Mouse (Mus musculus) heart, adult 2 months (tissue): ENCODE measurements at regions not wholly inside any gene's neighbourhood (a gene's known extent, or its start where the extent isn't known, plus 50 kb on each side); places are given as distances from the start of the nearest gene placed in this dataset.
A peak's percentile ranks its signal among the peaks of the same experiment; 100 is the strongest.

ENCODE experiments used
- DNase-seq, 2 experiments: peaks; one replicate each; pipeline ENCODE4 v3.0.0; 2021
- H3K27ac ChIP-seq: fragments of 200-600 bp; 2 replicates; pipeline ENCODE4 v1.8.1; 2022
- H3K27me3 ChIP-seq: fragments of 200-500 bp; 2 replicates; pipeline ENCODE4 v1.6.1; 2012; ENCODE audit warnings: mild to moderate bottlenecking, low read length, inconsistent platforms, mixed read lengths; ENCODE audit not compliant: control insufficient read depth, insufficient read depth
- H3K36me3 ChIP-seq: fragments of 200-500 bp; 2 replicates; pipeline ENCODE4 v1.6.1; 2012; ENCODE audit warnings: low read length, inconsistent platforms; ENCODE audit not compliant: control insufficient read depth, insufficient read depth
- H3K4me1 ChIP-seq: fragments of 200-500 bp; 2 replicates; pipeline ENCODE4 v1.6.1; 2011; ENCODE audit warnings: low read length; ENCODE audit not compliant: control insufficient read depth, insufficient read depth
- H3K4me3 ChIP-seq: fragments of 200-600 bp; 2 replicates; pipeline ENCODE4 v1.8.1; 2022
- H3K79me2 ChIP-seq: fragments of 200-500 bp; replicated peaks from 2 replicates; pipeline ENCODE4 v1.6.1; 2012; ENCODE audit warnings: mild to moderate bottlenecking, inconsistent platforms, low read length, moderate library complexity, mixed read lengths; ENCODE audit not compliant: control insufficient read depth, insufficient read depth
- H3K9ac ChIP-seq: fragments of 200-500 bp; 2 replicates; pipeline ENCODE4 v1.6.1; 2012; ENCODE audit warnings: low read depth, mild to moderate bottlenecking, control low read depth, inconsistent platforms, low read length, mixed read lengths
- CTCF ChIP-seq: fragments of 200-600 bp; IDR thresholded peaks from 2 replicates; pipeline ENCODE4 v1.8.1; 2022; ENCODE audit warnings: antibody characterized with exemption, mild to moderate bottlenecking, moderate library complexity
- EP300 ChIP-seq: fragments of 200-500 bp; IDR thresholded peaks from 2 replicates; pipeline ENCODE4 v1.6.1; 2011; ENCODE audit warnings: low read depth, low read length, control low read depth; ENCODE audit not compliant: insufficient read depth
- POLR2A ChIP-seq: fragments of 200-500 bp; IDR thresholded peaks from 2 replicates; pipeline ENCODE4 v1.6.1; 2011; ENCODE audit warnings: mild to moderate bottlenecking, low read depth, low read length, control low read depth; ENCODE audit not compliant: insufficient read depth
- WGBS: fragments of 180-500 bp; shearing (Covaris S2); methylation state at CpG from one replicate; pipeline ENCODE4 v1.1.7; 2018; 5-methylcytosine and 5-hydroxymethylcytosine counted together
- intact Hi-C: fragments of 180-260 bp; cut with DNase I; formaldehyde crosslinking; loops from one replicate; pipeline ENCODE4 v1.15.1; 2025

DNA sequence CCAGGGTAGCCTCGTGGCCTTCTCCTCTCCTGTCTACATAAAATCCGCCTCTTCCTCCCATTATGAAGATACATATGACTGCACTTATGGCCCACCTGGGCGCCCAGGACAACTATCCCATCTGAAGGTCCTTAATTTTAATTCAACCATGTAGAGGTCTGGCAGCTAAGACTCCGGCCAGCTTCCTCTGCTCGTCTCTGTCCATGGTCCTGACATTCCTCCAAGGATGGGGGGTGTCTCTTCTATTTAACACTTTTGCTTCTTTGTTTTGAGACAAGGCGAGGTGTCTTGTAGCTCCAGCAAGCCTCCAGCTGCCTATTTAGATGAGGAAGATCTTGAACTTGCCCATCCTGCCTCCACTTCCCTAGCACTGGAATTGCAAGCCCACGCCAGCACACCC, 83.0 kb upstream of the Unc5b start:
- Histone ChIP-seq H3K27ac (no peak overlapping the region), H3K36me3 (no peaks in the 10 kb centered on the region), H3K4me1 (no peaks in the 10 kb centered on the region), H3K9ac (no peak overlapping the region), H3K79me2 (no peaks in the 10 kb centered on the region), H3K4me3 (no peak overlapping the region), H3K27me3 (no peaks in the 10 kb centered on the region)
- no peak for TF ChIP-seq POLR2A
- no peak for TF ChIP-seq EP300
- TF ChIP-seq CTCF = no peak
- intact Hi-C loops = loop anchor here (5.0 kb wide), 1 partner anchor 88 kb away; no protein-coding TSS in a partner anchor
- WGBS = 27% methylated on average over 7 of the region's 7 CpGs
- no peak for DNase-seq

GRCm38 (mm10) chr10:60913456-60913900, 82.1 kb upstream of the Unc5b start:
- TF ChIP-seq CTCF = no peak
- TF ChIP-seq POLR2A = no peak
- TF ChIP-seq EP300 = no peak
- no peak overlapping the region for H3K27ac ChIP-seq
- intact Hi-C loops = loop anchor here (5.0 kb wide), 1 partner anchor 89 kb away; no protein-coding TSS in a partner anchor
- H3K4me3 ChIP-seq = no peak overlapping the region
- H3K27me3 ChIP-seq = no peaks in the 10 kb centered on the region
- no peaks in the 10 kb centered on the region for H3K79me2 ChIP-seq
- WGBS = 60% methylated on average over 11 of the region's 11 CpGs
- no peaks in the 10 kb centered on the region for H3K36me3 ChIP-seq
- peak; percentile 33 to 77 for DNase-seq
- no peaks in the 10 kb centered on the region for H3K4me1 ChIP-seq
- no peak overlapping the region for H3K9ac ChIP-seq

GRCm38 (mm10) chr10:60904351-60904750, 73.0 kb upstream of the Unc5b start:
- intact Hi-C loops = no loop called here
- TF ChIP-seq CTCF (no peak), EP300 (no peak), POLR2A (no peak)
- WGBS = 77% methylated on average over 7 of the region's 7 CpGs

DNA sequence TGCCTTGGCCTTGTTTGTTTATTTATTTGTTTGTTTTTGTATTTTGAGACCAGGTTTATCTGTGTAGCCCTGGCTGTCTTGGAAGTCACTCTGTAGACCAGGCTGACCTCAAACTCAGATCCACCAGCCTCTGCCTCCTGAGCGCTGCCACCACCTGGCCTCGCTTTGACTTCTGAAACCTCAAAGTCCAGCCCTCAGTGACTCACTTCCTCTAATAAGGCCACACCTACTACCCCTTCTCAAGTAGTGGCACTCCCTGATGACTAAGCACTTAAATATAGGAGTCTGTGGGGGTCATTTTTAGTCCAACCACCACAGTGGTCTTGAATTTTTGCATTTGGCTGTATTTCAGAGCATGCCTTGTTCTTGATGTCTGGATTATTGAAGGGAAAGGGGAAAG, 69.6 kb upstream of the Unc5b start:
- Histone ChIP-seq H3K27me3 (no peaks in the 10 kb centered on the region), H3K27ac (no peak overlapping the region), H3K4me3 (no peak overlapping the region), H3K9ac (no peak overlapping the region), H3K79me2 (no peaks in the 10 kb centered on the region), H3K4me1 (no peaks in the 10 kb centered on the region), H3K36me3 (no peaks in the 10 kb centered on the region)
- DNase-seq = no peak
- intact Hi-C loops = no loop called here
- TF ChIP-seq CTCF (no peak), EP300 (no peak), POLR2A (no peak)
- WGBS = 71% methylated on average over 2 of the region's 2 CpGs

More at GRCm38 (mm10) chr10:60904351-60904750, 73.0 kb upstream of the Unc5b start:
- Histone ChIP-seq H3K79me2 (no peaks in the 10 kb centered on the region), H3K36me3 (no peaks in the 10 kb centered on the region), H3K4me3 (no peak overlapping the region), H3K27me3 (no peaks in the 10 kb centered on the region), H3K27ac (no peak overlapping the region), H3K9ac (no peak overlapping the region), H3K4me1 (no peaks in the 10 kb centered on the region)
- no peak for DNase-seq

DNA sequence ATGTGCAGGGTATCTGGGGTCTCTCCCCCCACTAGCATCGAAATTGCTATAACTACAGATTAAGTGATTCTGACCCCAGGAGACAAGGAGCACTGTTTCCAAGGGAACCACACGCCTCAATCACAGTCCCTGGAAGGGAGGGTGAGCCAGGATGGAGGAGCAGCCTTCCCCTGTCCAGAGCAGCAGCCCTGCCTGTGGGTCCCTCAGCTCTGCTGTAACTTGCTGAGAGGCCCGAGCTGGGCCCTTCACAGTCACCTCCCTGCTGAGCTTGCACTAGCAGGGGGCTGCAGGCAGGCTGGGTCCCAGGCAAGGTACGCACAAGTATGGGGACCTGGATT, 62.4 kb upstream of the Unc5b start:
- 54% methylated on average over 4 of the region's 4 CpGs for WGBS
- intact Hi-C loops = no loop called here
- DNase-seq = no peak
- no peaks in the 10 kb centered on the region for H3K27me3 ChIP-seq
- H3K4me3 ChIP-seq = no peak overlapping the region
- H3K36me3 ChIP-seq = no peaks in the 10 kb centered on the region
- H3K27ac ChIP-seq = no peak overlapping the region
- no peaks in the 10 kb centered on the region for H3K79me2 ChIP-seq
- no peaks in the 10 kb centered on the region for H3K4me1 ChIP-seq
- no peak for TF ChIP-seq CTCF
- H3K9ac ChIP-seq = no peak overlapping the region

- TF ChIP-seq CTCF (no peak), POLR2A (no peak), EP300 (no peak)
- H3K36me3 ChIP-seq = no peaks in the 10 kb centered on the region
- DNase-seq = no peak
- H3K4me3 ChIP-seq = no peak overlapping the region
- 53% methylated on average over 22 of the region's 22 CpGs for WGBS
- H3K27me3 ChIP-seq = no peaks in the 10 kb centered on the region
- H3K79me2 ChIP-seq = no peaks in the 10 kb centered on the region
- no peak overlapping the region for H3K27ac ChIP-seq
- H3K4me1 ChIP-seq = no peaks in the 10 kb centered on the region
- H3K9ac ChIP-seq = no peak overlapping the region
- intact Hi-C loops = no loop called here
Observed at GRCm38 (mm10) chr10:60893130-60893809, 61.9 kb upstream of the Unc5b start.
